Mouse (Mus musculus) spleen, postnatal 4 days (tissue): ENCODE results near the gene Ttc7.
A peak's percentile ranks its signal among the peaks of the same experiment; 100 is the strongest.

Experiments
- DNase-seq, 2 experiments: peaks; one replicate each; pipeline ENCODE4 v3.0.0; 2022; ENCODE audit warnings: low spot score in 2 of 2

Gene Ttc7

GRCm38 (mm10) chr17:87314121-87314520 is 31.4 kb downstream of the Ttc7 start:
- DNase-seq, result no peak

- DNase-seq, result peak; percentile 67 to 77
These were observed 31.9 kb downstream of the Ttc7 start for GRCm38 (mm10) chr17:87314530-87314946.

- DNase-seq, result peak; percentile 89 to 95
These were observed 32.4 kb downstream of the Ttc7 start for GRCm38 (mm10) chr17:87315021-87315531.

GRCm38 (mm10) chr17:87315891-87316763 is 33.4 kb downstream of the Ttc7 start:
- no peak for DNase-seq

- no peak for DNase-seq
These were observed 34.6 kb downstream of the Ttc7 start for GRCm38 (mm10) chr17:87317271-87317670.

GRCm38 (mm10) chr17:87317947-87318346 is 35.3 kb downstream of the Ttc7 start:
- DNase-seq, result no peak

- DNase-seq, result no peak
These were observed 39.0 kb downstream of the Ttc7 start for GRCm38 (mm10) chr17:87321673-87322072.

- no peak for DNase-seq
These were observed 40.5 kb downstream of the Ttc7 start for GRCm38 (mm10) chr17:87323215-87323614.

- DNase-seq, result no peak
These were observed 42.8 kb downstream of the Ttc7 start for GRCm38 (mm10) chr17:87325501-87325900.

- DNase-seq, result peak in 1 of 2 experiments; percentile 30
These were observed 44.3 kb downstream of the Ttc7 start for GRCm38 (mm10) chr17:87326987-87327386.

- DNase-seq, result no peak
These were observed 45.0 kb downstream of the Ttc7 start for GRCm38 (mm10) chr17:87327645-87328044.

- DNase-seq, result no peak
These were observed 45.6 kb downstream of the Ttc7 start for GRCm38 (mm10) chr17:87328177-87328768.

GRCm38 (mm10) chr17:87329144-87329700 is 46.5 kb downstream of the Ttc7 start:
- no peak for DNase-seq

- peak in 1 of 2 experiments; percentile 62 for DNase-seq
These were observed 47.7 kb downstream of the Ttc7 start for GRCm38 (mm10) chr17:87330250-87330920.

GRCm38 (mm10) chr17:87330921-87331291 is 48.2 kb downstream of the Ttc7 start:
- DNase-seq, result no peak

GRCm38 (mm10) chr17:87331336-87332141 is 48.9 kb downstream of the Ttc7 start:
- DNase-seq, result no peak

GRCm38 (mm10) chr17:87332142-87332815 is 49.6 kb downstream of the Ttc7 start:
- DNase-seq, result no peak

GRCm38 (mm10) chr17:87332887-87333286 is 50.2 kb downstream of the Ttc7 start:
- DNase-seq, result no peak

- DNase-seq, result peak in 1 of 2 experiments; percentile 60
These were observed 51.5 kb downstream of the Ttc7 start for GRCm38 (mm10) chr17:87334162-87334561.

- no peak for DNase-seq
These were observed 52.5 kb downstream of the Ttc7 start for GRCm38 (mm10) chr17:87335152-87335551.

- DNase-seq, result no peak
These were observed 53.0 kb downstream of the Ttc7 start for GRCm38 (mm10) chr17:87335727-87336126.
